Mouse (Mus musculus) mammary gland, adult 2 months (tissue): ENCODE data around the gene Zfp51. TPM values are rescaled to one million over a fixed set of nuclear protein-coding genes. Genes with fewer than 3 reads are reported as not detected.

Source experiments
- polyA plus RNA-seq: library from polyadenylated mRNA; depleted of rRNA; stranded (reverse); fragments of >200 nt; gene quantifications from 2 replicates; pipeline ENCODE4 v1.2.3, GENCODE M21; 2012; ENCODE audit warnings: low replicate concordance; rRNA removed

Zfp51 gene
- polyA plus RNA-seq: 0.42 and 0.99 TPM in 2 replicates

GRCm38 (mm10) chr17:21450138-21450704 is at the start of gene Zfp51:
Gene Zfp51, plus strand, starts transcription at chr17:21450374.

DNA sequence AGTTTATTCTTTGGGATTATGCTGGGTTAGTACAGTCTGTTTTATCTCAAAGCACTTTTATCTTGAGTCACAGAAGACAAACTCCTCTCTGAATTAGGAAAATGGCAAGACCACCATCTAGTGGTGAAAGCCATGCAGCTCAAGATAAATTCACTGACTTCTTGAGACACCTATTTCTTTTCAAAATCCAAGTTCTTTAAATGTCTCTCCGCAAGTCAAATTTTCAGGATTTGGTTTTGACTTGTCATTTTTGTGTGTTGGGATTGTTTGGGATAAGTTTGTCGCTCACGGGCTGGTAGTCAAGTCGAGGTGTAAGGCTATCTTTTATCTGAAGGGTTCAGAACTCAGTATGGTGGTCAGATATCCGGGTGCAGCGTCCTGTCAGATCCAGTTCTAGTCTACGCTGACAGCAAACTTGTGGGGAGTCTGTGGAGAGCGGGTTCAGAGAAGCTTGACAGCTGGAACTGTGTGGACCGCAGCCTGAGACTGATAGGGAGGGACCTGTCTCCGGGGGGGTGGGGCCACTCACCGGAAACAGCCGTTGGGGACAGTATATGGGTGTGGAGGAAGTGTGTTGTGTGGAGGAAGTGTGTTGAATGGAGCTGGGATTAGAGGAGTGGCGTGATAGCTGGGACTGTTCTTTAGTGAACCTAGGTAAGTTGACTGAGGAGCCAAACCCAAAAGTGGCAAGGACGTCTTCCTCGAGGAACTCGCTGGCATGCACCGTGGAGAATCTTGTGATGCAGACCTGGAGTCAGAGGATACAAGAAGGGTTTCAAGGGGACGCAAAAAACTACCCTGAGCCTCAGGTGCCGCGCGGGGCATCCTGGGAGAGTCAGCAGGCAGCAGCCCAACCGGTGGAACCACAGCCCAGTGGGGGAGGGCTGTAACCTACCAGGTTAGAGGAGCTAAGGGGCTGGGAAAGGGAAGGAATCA is 27.2 kb upstream of the Zfp51 start, which contains the start of gene Zfp54:
Gene Zfp54 (plus strand): TSS at position 564 of the 936 bp plus-strand sequence.

DNA sequence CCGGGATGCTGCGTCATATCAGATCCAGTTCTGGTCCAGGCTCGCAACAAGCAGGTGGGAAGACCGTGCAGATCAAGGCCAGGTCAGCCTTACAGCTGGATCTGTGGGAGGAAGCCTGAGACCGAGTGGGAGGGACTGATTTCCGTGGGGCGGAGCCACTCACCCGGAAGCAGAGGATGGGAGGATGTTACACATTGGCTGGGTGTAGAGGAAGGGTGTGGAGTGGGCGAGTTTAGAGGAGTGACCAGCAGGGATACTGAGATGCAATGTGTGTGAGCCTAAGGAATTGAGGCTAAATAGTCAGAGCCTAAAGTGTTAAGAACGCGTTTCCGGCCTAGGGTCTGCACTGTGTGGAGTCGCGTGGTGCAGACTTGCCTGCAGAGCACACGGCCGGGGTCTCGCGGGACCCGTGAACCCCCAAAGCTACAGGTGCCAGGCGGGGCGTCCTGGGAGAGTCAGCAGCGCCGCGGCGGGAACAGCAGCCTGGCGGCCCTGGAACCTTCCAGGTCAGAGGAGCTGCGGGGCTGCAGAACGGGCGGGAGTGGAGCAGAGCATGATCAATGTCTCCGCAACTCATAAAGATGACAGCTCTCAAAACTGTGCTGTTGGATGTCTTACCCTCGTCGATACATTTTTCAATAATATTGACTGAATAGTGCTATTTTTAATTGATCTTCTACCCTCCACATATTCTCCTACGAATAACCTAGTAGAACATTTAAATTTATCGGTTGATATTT is 38.8 kb downstream of the Zfp51 start, which contains the start of gene Zfp53:
Gene Zfp53 (plus strand): TSS at position 239 of the 740 bp plus-strand sequence.

Other genes with a start within 250 kb of the Zfp51 start
- gene Vmn1r234, start 224.3 kb upstream of the Zfp51 start, polyA plus RNA-seq: not detected in 2 replicates
- not detected in 2 replicates for gene Vmn1r235, start 194.0 kb upstream of the Zfp51 start, polyA plus RNA-seq
- gene Vmn1r236, start 167.4 kb upstream of the Zfp51 start, polyA plus RNA-seq: not detected in 2 replicates
- gene Vmn1r237, start 138.5 kb upstream of the Zfp51 start, polyA plus RNA-seq: not detected in 2 replicates
- gene Zfp677, start 66.6 kb upstream of the Zfp51 start, polyA plus RNA-seq: 0.13 and 0.47 TPM in 2 replicates
- gene Zfp54, start 27.1 kb upstream of the Zfp51 start, polyA plus RNA-seq: 0.26 and 1.1 TPM in 2 replicates
- gene Zfp53, start 38.6 kb downstream of the Zfp51 start, polyA plus RNA-seq: 1.5 and 2.2 TPM in 2 replicates
- 0.14 and 0.76 TPM in 2 replicates for gene Zfp52, start 85.2 kb downstream of the Zfp51 start, polyA plus RNA-seq
- 0.68 and 2.1 TPM in 2 replicates for gene Zfp948, start 116.6 kb downstream of the Zfp51 start, polyA plus RNA-seq
- 0.50 and 0.95 TPM in 2 replicates for gene Zfp983, start 200.2 kb downstream of the Zfp51 start, polyA plus RNA-seq
- not detected in 2 replicates for gene Gm10226, start 241.5 kb downstream of the Zfp51 start, polyA plus RNA-seq